Mouse (Mus musculus) retina, adult 2 months (tissue): ENCODE measurements around the gene Vamp1.

Experiments used
- DNase-seq: peaks from one replicate; pipeline ENCODE4 v3.0.0-alpha.2; 2012; ENCODE audit warnings: low read depth, low spot score

Gene Vamp1

DNA sequence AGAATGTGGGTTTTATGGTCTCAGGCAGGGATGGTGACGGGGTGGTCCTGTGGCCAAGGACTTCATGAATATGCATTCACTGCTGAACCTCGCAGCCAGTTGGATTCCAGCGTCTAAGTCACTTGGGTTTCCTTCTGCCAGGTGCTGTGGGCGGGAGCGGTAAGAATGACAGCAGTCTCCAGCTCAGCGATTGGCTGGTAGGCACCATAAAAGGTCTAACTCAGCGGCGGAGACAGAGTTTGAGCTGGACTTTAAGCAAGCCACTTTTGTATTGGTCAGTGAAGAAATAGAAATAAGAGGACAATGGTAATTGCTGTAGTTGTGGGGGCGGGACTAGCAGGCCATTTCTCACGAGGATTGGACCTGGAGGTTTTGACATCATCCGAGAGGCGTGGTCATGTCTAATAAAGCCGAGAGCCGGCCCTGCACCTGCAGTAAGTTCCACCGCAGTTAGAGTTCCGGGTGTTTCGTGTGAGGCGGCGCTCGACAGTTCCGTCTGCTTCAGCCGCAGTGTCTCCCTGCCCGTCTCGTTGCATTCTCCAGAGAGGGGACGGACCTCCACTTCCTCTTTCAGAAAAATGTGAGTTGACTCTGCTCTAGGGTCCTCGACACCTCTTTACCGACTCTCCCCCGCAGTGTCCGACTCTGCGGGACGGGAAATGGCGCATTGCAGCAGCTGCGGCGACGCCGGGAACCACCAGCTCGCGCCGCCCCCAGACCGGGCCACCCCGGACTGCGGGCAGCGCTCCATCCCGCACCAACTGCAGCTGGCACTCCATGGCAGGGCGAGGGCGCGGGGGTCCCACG is at the start of gene Vamp1:
Gene Vamp1 (plus strand): TSS at position 404 of the 807 bp plus-strand sequence.
- peak; percentile 92 for DNase-seq

DNA sequence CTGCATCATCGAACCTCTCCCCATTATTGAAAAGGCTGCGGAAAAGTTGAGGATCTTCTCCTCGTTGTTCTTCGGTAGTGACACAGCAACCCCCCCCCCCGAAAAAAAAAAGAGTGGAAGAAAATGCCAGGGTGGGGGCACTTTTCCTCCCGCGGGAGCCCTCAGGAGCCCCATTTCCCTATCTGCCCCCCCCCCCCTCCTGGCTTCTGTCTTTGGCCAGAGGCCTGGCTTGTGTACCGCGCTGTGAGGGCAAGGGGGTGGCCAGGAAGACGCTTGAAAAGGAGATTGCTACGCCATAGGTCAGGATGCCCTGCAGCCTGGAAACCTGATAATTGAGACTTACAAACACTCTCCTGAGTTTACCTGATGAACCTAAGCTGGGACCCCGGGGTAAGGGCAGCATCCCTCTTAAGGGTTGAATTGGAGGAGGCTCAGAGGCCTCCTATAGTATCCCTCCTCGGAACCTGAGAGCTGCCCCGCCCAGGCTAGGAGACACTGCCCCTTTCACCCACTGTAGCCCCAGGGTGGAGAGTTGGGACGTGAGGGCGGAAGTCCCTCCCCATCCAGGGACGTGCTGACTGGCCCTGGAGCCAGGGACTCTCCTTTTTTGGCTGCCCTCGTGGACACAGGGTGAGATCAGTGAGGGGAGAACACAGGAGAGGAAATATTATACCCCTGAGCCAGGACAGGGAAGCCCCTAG is 49.1 kb upstream of the Vamp1 start, which contains the start of gene Gapdh:
Gene Gapdh (minus strand): TSS at position 417 of the 701 bp plus-strand sequence.
- DNase-seq, result no peak

DNA sequence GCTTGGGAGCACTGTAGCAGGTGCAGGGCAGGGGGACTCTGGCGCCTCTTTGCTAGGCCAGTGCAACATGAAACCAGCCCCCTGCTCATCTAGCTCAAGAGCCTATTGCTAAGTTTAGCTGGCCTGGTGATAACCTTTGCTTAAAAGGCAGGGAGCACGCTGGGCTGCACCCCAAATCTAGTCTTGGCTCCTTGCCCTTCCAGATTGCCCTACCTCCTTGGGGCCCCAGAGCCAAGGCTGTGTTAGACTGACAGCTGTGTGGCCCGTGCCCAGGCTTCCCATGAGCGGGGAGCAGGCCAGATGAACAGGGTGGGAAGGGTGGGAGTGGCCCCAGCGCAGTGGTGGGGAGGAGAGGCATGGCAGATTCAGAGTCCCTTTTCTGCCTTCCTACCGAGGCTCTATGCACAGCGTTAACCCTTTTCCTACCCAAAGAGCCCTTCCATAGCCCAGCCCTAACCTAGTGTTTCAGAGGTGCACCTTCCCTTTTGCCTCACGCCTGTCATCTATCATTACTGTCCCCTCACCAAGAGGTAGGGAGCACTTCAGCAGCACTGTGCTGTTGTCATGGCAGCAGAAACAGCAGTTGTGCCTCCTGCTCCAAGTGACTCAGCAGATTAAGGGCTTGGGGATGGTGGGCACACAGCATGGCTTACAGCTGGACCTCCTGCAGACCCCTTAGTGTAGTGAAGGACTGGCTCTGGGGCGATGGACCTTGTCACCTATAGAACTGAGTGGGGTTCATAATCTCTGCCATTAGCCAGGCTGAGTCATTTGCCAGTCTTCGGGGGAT is 48.3 kb upstream of the Vamp1 start:
- no peak for DNase-seq

DNA sequence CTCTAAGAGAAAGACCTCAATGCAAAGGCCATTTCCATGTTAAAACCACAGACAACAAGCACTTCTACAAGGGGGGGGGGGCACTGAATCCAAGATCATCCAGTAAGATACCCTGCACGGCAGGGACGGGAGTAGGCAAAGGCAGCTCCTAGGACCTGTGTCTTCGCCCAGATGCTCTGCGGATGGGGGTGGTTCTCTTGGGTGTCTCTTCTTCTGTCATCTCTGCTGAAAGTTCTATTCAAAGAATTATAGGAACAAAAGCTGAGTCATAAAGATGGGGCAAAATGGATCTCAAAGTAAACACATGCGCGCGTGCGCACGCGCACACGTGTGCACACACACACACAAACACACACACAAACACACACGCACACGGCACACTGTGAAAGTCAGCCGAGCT is 47.3 kb upstream of the Vamp1 start:
- DNase-seq, result no peak

DNA sequence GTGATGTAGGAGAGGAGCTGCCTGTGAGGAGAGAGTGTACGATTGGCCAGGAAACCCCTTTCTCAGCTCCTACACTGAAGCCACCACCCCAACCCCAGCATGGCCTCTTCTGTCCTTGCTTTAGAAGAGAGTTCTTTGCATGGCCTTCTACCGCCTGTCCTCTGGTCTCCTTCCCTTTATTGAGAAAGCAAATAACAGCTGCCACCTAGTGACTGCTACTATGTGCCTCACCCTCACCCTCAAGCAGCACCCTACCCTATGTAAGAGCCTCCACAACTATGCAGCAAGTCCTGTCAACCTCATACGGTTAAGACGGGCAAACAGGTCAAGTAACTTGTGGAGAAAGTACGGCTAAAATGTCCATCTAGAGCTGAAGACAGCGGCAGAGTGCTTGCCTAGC is 45.2 kb upstream of the Vamp1 start:
- no peak for DNase-seq

DNA sequence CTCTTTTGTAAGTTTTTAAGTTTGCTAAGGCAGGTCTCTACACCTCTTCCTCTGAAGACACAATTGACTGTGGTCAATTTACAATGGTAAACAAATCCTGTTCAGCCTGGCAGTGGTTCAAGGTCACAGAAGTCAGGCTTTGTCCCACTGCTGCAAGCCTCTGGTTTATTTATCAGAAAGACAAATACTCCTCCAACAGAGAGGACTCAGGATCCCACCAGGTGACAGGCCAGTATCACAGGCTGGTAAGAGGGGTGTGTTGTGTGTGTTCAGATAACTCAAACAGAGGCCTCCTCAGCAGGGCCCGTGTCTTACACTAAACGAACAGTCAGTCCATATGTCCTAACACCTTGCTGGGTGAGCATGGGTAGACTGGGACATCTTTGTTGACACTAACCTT is 42.9 kb upstream of the Vamp1 start:
- DNase-seq, result no peak

DNA sequence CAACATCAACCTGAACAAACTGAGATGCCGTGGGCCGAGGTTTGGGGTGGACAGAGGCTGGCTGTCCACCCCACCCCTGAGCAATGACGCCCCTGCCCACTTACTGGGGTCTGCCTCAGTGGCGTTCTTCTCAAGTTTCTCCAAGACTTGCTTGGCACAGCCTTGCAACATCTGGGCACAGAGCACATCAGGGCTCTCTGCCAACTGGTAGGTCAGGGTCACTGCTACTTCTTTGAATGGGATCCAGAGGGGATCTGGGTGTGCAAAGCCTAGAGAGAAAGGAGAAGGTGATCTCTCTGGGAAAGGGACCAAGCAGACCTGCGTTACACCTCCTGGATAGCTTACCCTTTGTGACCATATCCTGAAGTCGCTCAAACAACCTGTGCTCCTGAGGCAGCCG is 42.1 kb upstream of the Vamp1 start:
- DNase-seq, result no peak

DNA sequence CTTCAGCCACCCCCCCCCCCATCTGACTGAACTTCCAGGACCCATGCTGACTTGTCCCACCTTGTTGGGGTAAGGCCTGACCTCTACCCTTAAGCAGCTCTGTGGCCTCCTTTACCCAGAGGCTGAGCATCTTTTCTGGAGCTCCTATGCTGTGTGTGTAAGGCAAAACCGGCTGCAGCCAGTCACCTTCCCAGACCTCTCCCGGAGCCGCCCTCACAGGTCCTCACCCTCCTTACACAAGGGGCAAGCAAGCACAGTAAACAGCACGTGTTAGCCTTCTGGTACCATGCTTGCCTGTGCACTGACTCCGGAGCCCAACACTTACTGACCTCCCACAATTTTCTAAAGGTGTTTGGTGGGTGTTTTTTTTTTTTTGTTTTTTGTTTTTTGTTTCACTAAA is 39.9 kb upstream of the Vamp1 start:
- DNase-seq, result no peak

DNA sequence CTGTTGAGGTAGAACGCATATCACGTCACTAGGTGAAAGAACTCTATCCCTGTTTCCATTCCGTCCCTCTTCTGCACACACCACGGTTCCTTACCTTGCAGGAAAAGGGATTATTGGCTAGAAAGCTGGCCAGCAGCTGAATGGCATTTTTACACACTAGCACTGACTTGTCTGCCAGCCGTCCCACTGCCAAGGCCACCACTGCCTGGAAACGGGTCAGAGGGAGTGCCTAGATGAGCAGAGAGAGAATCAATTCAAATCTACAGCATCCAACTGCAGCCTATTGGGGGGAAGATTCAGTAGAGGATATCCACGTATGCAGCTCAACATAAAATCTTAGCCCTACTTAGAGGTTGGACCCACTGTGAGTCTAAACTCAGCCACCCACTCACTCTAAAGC is 35.8 kb upstream of the Vamp1 start:
- no peak for DNase-seq

DNA sequence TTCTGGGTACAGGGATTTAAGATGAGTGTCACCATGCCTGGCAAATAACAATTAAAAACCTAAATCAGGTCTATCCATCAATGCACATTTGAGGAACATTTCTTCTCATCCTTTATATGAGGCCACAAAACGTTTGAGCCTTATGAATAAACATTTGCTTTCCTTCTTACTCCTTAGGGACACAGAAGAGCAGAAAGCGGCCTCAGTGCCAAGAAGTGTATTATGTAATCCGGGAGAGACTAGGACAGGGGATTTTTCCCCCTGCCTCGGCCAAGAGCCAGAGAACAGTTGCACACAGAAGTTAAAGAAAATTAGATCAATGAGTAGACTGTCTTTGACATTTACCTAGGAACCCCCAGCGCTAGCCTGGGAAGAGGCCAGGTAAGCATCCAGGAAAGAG is 33.2 kb upstream of the Vamp1 start:
- no peak for DNase-seq

DNA sequence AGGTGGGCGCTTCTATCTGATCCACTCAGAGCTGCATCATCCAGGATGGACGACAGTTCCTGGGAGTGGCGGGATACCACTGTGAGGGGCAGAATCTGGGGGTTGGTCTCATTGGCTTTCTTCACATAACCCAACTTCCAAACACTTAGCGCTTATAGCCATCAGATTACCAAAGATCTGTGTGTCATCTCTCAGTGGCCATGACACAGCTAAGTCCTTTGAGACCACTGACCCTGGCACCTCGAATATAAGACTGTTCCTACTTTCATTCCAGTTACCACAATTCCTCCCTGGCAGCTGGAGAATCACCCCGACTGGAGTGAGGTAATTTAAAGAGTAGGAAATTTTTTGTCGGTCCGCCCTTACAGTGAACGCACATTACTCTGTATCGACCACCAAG is 29.1 kb upstream of the Vamp1 start:
- DNase-seq, result no peak

DNA sequence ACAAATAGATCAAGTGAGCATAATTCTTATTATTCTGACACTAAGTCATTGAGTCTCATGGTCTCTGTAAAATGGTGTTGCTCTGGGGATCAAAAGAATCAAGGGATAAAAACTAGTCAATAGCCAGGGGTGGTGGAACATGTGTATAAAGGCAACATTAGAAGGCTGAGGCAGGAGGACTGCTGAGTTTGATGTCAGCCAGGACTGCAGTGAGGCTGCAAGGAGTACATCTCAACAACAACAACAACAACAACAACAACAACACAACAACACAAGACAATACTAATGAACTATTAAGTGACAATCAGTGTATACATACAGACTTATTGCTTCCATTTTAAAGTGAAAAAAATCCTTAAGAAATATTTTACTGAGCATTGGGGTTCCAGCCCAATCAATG is 24.5 kb upstream of the Vamp1 start:
- DNase-seq, result no peak

DNA sequence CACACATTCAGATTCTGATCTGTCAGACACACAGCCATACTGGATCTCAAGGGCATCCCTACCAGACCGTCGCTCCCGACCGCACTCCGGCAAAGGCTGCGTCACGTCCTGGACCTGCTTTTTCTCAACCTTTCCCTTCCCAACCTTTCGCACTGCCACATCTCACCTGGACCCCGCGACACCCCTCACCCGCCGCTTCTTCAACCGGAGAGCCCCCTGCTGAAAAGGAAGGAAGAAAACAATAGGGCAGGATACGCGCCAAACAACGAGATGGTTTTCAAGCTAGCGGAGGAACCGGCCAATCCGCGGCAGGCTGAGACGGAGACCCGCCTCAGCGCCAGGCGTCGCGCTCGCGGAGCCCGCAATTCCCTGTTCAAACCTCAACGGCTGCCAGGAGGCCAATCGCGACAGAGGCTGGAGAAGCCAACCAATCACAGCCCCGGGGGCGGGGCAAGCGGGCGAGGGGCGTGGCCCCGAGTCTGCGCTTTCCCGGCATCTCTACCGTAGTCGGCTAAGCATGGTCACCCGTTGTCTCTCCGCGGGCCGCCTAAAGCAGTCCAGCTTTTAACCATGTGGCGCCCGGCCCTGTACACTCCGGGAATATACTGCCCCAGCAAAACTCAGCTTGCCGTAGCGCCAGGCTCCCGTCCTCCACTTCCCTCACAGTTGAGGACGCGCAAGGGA is 23.9 kb upstream of the Vamp1 start, which contains the start of the genes Ncapd2 and Mrpl51:
Gene Ncapd2 (minus strand): TSS at position 370 of the 684 bp plus-strand sequence.
Gene Mrpl51 (plus strand): TSS at position 470 of the 684 bp plus-strand sequence.
- DNase-seq, result peak; percentile 89

DNA sequence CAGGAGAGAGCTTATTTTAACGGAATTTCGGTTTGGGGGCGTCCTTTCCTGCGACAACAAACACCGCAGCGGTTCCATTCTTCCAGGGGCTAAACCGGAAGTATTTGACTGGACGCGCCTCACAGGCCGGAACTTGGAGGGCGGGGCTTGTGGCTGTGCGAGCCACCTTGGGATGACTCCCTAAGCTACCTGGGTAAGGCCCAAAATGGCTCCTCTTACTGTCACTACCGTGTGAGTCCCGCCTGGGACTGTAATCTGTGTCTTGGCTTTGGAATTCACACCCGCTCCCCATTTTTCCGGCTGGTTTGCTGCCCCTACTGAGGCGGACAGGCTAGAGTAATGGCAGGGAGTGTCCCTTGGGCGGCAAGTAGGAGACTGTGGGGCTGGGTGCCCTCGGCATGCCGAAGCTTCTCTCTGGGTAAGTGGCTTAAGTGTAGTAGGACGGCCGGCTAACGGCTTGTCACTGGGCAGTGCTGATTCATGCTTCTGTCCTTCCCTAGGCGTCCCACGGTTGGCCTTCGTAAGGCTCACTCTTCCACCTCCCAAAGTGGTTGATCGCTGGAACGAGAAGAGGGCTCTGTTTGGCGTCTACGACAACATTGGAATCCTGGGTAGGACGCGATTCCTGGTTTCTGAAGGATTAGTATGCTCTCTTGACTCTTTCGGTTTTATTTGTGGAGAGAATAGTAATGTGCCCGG is 23.2 kb upstream of the Vamp1 start:
- DNase-seq, result peak; percentile 91

DNA sequence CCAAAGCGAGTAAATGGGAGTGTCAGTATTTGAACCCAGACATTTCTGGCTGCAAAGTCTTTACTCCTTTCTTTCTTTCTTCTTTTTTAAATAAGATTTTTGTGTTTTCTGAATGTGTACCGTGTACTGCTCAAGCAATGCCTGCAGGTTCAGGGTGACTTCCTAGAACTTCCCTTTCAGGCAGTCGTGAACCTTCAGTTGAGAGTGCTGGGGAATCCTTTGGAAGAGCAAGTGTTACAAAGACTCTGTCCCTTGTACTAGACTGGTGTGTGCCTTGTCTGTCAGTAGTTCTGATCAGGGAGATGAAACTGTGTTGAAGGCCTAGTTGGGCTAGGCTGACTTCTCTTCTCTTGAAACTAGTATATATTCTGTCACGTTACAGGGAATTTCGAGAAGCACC is 22.5 kb upstream of the Vamp1 start:
- DNase-seq, result no peak

DNA sequence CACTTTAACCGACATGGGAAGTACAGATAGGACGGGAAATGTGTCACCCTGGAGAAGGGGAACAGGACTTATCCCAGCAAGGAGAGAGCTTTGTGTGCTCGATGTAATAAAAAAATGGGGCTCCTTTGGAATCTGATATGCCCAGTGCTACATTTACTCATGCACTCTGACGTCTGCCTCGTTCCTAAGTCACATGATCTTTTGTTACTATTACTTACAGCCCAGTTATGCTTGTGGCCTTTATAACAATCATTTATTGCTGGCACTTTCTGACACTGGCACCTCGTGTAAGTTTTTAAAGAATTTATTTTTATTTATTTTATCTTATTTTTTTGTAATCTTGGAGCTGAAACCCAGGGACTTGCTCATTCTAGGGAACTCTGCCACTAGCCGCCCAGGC is 22.0 kb upstream of the Vamp1 start:
- DNase-seq, result no peak

DNA sequence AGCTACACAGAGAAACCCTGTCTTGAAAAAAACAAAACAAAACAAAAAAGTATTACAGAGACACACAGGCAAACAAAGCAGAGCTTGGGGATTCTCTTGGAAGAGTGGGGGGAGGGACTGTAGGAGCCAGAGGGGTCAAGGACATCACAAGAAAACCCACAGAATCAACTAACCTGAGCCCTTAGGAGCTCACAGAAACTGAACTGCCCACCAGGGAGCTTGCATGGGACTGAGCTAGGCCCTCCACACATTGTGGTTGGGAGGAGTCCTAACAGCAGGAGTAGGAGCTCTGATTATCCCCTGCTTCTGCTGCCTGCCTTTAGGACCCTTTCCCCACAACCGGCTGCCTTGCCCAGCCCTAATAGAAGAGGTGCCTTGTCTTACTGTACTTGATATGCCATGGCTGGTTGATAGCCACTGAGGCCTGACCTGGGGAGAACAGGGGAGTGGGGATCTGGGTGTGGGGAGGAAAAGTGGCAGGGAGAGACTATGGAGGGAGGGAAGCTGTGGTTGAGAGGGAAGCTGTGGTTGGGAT is 19.7 kb upstream of the Vamp1 start:
- no peak for DNase-seq

DNA sequence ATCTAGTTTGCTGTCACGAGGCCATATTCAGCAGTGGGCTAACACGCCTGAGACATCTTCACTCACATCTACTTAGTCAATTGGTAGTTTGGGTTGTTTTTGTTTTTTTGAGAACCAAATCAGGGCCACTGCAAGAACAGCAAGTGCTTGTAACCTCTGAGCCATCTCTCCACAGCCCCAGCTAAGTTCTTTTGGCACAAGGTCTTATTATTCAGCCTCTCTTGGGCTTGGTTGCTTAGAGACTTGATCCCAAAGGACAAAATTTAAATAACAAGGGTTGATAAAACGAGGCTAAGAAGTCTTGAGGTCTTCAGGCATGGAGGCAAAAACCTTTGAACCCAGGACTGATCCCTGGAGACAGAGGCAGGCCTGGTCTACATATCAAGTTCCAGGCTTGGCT is 19.1 kb upstream of the Vamp1 start:
- DNase-seq, result no peak

DNA sequence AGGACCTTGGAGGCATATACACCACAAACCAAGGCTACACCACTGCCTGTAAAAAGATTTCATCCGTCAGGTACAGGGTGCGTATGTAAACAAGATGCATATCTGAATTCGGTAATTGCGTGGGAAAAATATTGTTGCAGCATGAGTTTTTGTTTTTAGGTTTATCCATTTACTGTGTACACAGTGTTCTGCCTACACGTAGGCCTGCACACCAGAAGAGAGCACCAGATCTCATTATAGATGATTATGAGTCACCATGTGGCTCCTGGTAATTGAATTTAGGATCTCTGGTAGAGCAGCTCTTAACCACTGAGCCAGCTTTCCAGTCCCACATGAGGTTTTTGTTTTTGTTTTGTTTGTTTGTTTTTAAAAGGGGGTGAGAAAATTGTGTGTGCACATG is 18.2 kb upstream of the Vamp1 start:
- no peak for DNase-seq

DNA sequence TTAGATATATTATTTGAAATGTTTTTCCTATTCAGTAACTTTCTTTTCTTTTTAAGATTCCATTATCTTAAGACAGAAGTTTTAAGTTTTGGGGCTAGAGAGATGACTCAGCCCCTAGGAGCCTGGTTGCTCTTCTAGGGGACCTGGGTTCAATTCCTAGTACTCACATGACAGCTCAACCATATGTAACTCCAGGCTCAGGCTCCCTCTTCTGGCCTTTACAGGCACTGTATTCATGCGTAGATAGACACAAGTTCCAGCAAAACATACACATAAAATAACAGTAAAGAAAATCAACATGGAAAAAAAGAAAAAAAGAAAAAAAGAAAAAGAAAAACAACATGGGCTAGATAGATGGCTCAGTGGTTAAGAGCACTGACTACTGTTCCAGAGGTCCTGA is 4.9 kb upstream of the Vamp1 start:
- no peak for DNase-seq

DNA sequence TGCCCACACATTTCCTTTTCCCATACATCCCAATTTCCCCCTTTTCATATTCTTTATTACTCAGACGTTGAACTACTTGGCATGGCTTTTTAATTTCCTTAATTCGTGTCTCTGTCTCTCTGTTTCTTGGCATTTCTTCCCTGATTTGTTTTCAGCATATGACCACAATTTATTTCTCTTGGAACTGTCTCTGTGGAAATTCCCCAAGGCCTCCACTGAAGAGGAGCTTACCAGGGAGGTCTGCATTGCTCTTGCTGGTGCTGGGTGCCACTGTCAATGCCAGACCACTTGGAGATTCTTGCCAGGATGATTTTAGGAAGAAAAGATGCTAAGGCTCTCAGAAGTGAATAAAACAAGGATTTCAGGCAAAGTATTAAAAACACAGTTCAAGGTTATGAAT is 2.7 kb upstream of the Vamp1 start:
- no peak for DNase-seq
